ENCODE assay signal across 8 mouse cellular contexts in the genomic region with DNA sequence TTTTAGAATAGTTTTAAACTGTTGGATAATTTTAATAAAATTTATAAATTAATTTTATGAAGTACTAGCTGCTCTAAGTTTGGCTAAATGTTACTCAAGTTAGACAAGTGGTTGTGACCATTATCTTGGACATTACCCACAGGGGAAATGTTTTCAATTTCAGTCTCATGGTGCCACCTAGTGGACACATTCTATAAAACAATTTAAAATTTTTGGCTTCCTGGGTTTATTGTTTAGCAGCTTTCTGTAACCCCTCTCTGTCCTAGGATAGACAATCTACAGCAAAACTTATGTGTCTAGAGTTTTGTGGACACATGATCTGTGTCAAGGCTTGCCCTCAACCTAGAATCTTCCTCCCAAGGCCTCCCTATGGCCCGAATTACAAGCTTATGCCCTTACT. TPM values are rescaled to one million over a fixed set of nuclear protein-coding genes. Genes with fewer than 3 reads are reported as not detected.
DNase-seq lines count a peak whose midpoint lies in the region; ATAC-seq and TF ChIP-seq lines count a peak whose summit lies in the region.

No protein-coding gene starts in this region.

- no peak overlapping the region for H3K4me3 ChIP-seq in liver, embryonic 14.5 days (ENCODE audit: insufficient read depth in 1 of 2, low read depth in 2 of 2, low read length in 2 of 2)
- H3K4me3 ChIP-seq in liver, embryonic 12.5 days, result no peak overlapping the region
- H3K4me3 ChIP-seq in hindbrain, embryonic 13.5 days, result no peak overlapping the region

- H3K27ac ChIP-seq in liver, embryonic 14.5 days, result no peak overlapping the region
- H3K27ac ChIP-seq in liver, embryonic 12.5 days, result no peak overlapping the region
- no peak overlapping the region for H3K27ac ChIP-seq in hindbrain, embryonic 13.5 days

- TF ChIP-seq EP300 in liver, embryonic 14.5 days (IDR thresholded peaks at IDR 0.05; ENCODE audit: low read depth), result no peak

- TF ChIP-seq CTCF in liver, embryonic 14.5 days (IDR thresholded peaks at IDR 0.05; ENCODE audit: low read depth), result peak; percentile 39; the same call in 1 of the 2 replicates

- no peaks in the 10 kb centered on the region for H3K9me3 ChIP-seq in liver, embryonic 14.5 days (ENCODE audit: control insufficient read depth, low read length)
- no peaks in the 10 kb centered on the region for H3K9me3 ChIP-seq in liver, embryonic 12.5 days (replicated peaks)
- H3K9me3 ChIP-seq in hindbrain, embryonic 13.5 days, result no peaks in the 10 kb centered on the region

- H3K4me2 ChIP-seq in liver, embryonic 14.5 days (ENCODE audit: low read depth), result no peak overlapping the region
- no peak overlapping the region for H3K4me2 ChIP-seq in liver, embryonic 12.5 days
- H3K4me2 ChIP-seq in hindbrain, embryonic 13.5 days, result no peak overlapping the region

- peak; percentile 32 for DNase-seq in cerebellum, adult 8-10 months
- no peak for DNase-seq in cerebellum, postnatal 25 days
- peak; percentile 9 to 17 (median 16) for DNase-seq in liver, embryonic 14.5 days (ENCODE audit: low read depth in 3 of 3, low spot score in 3 of 3)
- DNase-seq in c-Kit-positive CD71-positive TER-119-positive erythroid progenitor cells, embryonic 14.5 days (ENCODE audit: low spot score), result peak; percentile 37
- DNase-seq in natural killer cell, adult 2 months (ENCODE audit: low spot score in 2 of 2), result peak; percentile 5 to 17
- no peak for DNase-seq in urinary bladder, postnatal 10 days (ENCODE audit: low spot score)

- peaks cover 0 to 4% of the 10 kb centered on the region in 2 experiments; a peak in 1 of 4 replicates for H3K4me1 ChIP-seq in liver, embryonic 14.5 days (replicated peaks; ENCODE audit: control insufficient read depth in 2 of 2, insufficient read depth in 2 of 2, low read length in 1 of 2)
- 0 out of 2 replicates have a peak, but pooled peaks cover 5% of the 10 kb centered on the region for H3K4me1 ChIP-seq in liver, embryonic 12.5 days
- H3K4me1 ChIP-seq in hindbrain, embryonic 13.5 days (replicated peaks), result no peaks in the 10 kb centered on the region

- ATAC-seq in liver, embryonic 14.5 days (ENCODE audit: insufficient read depth), result no peak
- ATAC-seq in liver, embryonic 12.5 days, result no peak
- 0 out of 2 replicates have a peak, but pooled peaks have one; percentile 36 for ATAC-seq in hindbrain, embryonic 13.5 days (ENCODE audit: low FRiP score)

- H3K9ac ChIP-seq in liver, embryonic 14.5 days (replicated peaks), result no peak overlapping the region
- no peak overlapping the region for H3K9ac ChIP-seq in liver, embryonic 12.5 days
- no peak overlapping the region; the same call in 1 of the 2 replicates for H3K9ac ChIP-seq in hindbrain, embryonic 13.5 days

- H3K27me3 ChIP-seq in liver, embryonic 14.5 days (ENCODE audit: control insufficient read depth, insufficient read depth, low read length), result no peaks in the 10 kb centered on the region
- no peaks in the 10 kb centered on the region for H3K27me3 ChIP-seq in liver, embryonic 12.5 days (replicated peaks)
- no peaks in the 10 kb centered on the region for H3K27me3 ChIP-seq in hindbrain, embryonic 13.5 days

- H3K36me3 ChIP-seq in liver, embryonic 14.5 days (replicated peaks; ENCODE audit: control insufficient read depth, insufficient read depth, low read depth), result no peaks in the 10 kb centered on the region
- no peaks in the 10 kb centered on the region for H3K36me3 ChIP-seq in liver, embryonic 12.5 days
- H3K36me3 ChIP-seq in hindbrain, embryonic 13.5 days, result no peaks in the 10 kb centered on the region

- WGBS in liver, embryonic 14.5 days (ENCODE audit: insufficient replicate concordance), result 26% methylated on average over 1 of the region's 1 CpGs
- WGBS in liver, embryonic 12.5 days (ENCODE audit: insufficient replicate concordance), result 17% methylated on average over 1 of the region's 1 CpGs
- 33% methylated on average over 1 of the region's 1 CpGs for WGBS in hindbrain, embryonic 13.5 days

RNA-seq across cellular contexts. Expression of gene Sec24d, which starts 54.9 kb away (rescaled TPM):
- 9.2 and 9.9 TPM in 2 replicates for polyA plus RNA-seq in liver, embryonic 14.5 days (2012; rRNA removed)
- 16.5 and 18.0 TPM in 2 replicates for polyA plus RNA-seq in liver, embryonic 14.5 days (2014; fragmentation: Nextera tagmentation; extraction: Ambion mirVana)
- 18.8 and 21.6 TPM in 2 replicates for polyA plus RNA-seq in liver, embryonic 12.5 days (2016; fragmentation: Nextera tagmentation; extraction: Ambion mirVana)
- polyA plus RNA-seq in hindbrain, embryonic 13.5 days (2015; fragmentation: Nextera tagmentation; extraction: Ambion mirVana), result 14.3 and 14.5 TPM in 2 replicates

Comparison
In these comparisons a context has a peak if more than half of its experiments do, and no peak if none do; other contexts are left out.
1. DNase-seq: peak in cerebellum, adult 8-10 months (single experiment), liver, embryonic 14.5 days (3 of 3), c-Kit-positive CD71-positive TER-119-positive erythroid progenitor cells, embryonic 14.5 days (single experiment) and natural killer cell, adult 2 months (2 of 2); none in cerebellum, postnatal 25 days (0 of 2) and urinary bladder, postnatal 10 days (single experiment).